Mouse (Mus musculus) layer of hippocampus, adult 9-11 months (tissue): ENCODE measurements around the gene Ghrhr.

Experiments
- DNase-seq: peaks from one replicate; pipeline ENCODE4 v3.0.0; 2022

The Ghrhr gene

GRCm38 (mm10) chr6:55398869-55399628 lies 23.0 kb downstream of the Ghrhr start:
- peak; percentile 39 for DNase-seq

DNA sequence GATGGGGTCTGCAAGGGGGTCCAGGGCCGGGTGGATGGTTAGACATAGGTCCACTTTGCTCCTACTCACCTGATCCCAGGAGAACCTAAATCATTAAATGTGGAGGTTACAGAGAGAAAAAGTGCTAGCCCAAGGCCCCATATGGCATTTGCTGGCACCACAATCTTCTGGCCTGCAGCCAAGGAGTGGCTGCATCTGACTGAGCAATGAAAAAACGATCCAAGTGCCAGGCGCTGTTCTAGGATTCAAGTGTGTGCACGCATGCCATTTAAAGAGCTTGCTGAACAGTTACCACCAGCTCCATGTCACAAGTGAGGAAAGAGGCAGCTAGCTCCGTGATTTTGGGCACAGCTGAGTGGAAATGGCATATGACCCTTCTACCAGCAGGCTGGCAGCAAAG lies 23.8 kb downstream of the Ghrhr start:
- DNase-seq: peak; percentile 88

- no peak for DNase-seq
Measured at GRCm38 (mm10) chr6:55402041-55402776, 26.1 kb downstream of the Ghrhr start.

DNA sequence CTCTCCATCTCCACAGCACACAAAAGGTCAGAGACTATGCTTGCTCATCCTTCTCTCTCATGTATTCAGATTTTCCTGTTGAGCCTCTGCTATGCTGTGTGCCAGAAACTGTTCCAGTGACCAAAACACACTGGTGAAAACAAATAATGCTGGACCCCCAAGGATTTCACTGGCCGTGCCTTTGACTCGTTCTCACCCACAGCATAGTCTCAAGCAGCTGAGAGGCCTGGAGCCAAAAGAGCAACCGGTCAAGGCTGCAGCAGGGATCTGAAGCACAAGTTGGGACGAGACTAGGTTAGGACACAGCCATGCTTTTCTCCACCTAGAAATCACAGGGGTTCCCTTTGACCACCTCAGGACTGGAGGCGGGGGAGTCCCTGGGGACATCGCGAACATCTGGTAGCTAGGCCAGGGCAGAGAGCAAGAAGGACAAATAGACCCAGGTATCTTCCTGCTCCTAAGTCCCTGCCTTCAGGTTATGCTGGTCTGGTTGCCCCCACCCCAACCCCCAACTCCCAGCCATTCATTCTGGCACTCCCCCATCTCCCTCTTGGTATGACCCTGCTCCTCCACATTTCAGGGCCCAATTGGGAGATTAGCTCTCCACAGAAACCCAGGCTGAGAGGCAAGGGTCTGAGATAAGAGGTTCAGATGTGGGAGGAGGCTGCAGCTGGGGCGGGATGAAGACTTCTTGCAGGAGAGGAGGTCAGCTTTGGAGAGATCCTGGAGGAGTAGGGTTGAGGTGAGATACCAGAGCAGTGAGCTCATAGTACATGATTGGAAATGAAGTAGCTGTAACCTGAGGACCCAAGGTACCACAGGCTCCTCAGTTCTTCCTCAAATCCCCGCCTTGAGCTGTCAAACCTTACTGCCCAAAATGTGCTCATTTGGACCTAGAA lies 27.6 kb downstream of the Ghrhr start:
- no peak for DNase-seq

DNA sequence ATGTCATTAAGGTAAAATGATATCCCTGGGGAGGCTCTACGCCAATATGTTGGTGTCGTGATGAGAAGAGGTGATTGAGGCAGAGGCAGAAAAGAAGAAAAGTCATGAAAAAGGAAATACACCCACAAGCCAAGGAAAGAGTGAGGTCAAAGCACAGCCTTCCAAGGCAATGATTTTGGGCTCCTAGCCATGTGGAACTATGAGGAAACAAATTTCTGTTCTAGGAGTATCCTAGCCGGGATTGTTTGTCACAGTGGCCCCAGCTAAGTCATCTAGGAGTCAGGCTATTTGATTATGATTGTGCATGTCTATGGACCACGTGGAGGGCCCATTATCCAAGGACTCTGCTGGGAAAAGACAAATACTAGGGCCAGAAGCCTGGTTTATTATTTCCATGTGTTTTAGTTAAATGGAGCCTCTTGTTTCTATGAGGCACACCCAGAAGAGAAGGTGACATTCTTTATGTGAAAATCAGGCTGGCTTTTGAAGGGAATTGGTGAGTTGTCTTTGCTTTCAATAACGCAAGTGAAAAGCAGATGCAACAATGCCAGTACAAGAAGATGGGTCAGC lies 28.4 kb downstream of the Ghrhr start:
- DNase-seq: no peak

DNA sequence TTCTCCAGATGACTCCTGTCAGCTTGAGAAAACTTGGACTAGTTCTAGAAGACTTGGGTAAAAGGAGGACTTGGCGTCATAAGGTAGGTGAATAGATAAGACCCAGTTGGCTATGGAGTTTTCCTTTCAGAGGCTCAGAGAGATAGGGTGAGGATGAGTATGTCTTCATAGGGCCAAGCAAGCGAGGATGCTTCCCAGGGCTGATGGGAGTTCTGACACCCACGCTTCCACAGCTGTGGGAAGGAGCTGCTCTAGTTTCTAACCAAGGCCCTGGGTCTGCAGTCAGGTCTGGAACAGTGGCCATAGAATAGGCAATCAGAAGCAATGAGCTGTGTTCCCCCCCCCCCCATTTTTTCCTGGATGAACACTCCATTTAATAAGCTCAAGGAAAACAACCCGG lies 31.2 kb downstream of the Ghrhr start:
- no peak for DNase-seq

DNA sequence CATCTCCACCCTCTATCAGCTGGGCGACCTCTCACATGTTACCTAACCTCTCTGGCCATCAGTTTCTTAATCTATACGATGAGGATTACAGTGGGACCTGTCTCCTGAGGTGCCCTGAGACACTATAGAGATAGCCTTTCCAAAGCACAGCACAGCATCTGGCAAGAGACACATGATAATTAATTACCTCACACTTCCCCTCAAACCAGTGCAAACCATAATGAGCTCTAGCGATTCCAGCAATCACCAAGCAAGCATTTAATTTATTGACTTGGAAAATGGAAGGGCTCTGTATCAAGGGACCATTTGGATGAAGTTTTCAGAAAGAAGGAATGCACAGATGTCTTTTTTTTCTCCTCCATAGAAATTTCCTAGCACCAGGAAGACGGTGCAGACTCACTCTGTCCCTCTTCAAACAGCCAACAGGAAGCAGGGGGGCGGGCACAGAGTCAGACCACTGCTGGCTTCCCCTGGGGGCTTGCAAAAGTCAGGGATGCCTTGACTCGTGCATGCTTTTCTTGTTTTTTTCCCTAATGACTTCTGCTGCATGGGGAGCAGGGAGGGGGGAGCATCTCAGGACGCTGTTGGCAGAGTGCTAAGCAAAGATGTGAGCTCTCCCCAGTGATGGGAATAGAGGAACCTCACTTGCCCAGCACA lies 34.2 kb downstream of the Ghrhr start:
- no peak for DNase-seq

GRCm38 (mm10) chr6:55410977-55411376 lies 34.9 kb downstream of the Ghrhr start:
- DNase-seq: no peak

GRCm38 (mm10) chr6:55416202-55416601 lies 40.1 kb downstream of the Ghrhr start:
- DNase-seq: peak; percentile 69

DNA sequence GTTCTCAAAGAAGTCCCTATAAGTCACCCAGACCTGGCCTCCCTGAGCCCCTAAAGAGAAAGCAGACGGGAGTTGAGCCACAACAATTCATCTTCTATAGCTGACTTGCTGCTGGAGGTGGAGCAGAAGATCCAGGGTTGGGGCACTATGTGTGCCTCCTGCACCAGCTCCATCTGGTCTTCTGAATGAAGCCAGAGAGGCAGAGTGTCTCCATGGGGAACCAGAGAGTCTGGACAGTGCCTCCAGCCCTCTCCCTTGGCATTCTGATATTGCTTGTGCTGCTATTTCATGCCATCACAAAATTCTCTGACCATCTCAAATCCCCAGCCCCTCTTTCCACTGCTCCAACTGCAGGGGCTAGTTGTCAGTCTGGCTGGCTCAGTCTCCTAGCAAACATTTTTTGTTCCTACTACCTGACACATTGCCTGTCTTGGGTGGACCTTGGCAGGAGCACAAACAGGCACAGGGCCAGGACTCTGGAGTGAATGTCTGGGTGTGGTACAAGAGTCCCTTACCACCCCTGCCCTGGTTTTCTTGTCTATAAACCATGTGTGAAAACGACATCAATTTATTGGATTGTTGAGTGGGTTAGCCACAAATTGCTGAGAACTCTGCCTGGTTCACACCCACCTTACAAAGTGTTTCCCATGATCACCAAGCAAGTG lies 42.8 kb downstream of the Ghrhr start:
- DNase-seq: no peak

DNA sequence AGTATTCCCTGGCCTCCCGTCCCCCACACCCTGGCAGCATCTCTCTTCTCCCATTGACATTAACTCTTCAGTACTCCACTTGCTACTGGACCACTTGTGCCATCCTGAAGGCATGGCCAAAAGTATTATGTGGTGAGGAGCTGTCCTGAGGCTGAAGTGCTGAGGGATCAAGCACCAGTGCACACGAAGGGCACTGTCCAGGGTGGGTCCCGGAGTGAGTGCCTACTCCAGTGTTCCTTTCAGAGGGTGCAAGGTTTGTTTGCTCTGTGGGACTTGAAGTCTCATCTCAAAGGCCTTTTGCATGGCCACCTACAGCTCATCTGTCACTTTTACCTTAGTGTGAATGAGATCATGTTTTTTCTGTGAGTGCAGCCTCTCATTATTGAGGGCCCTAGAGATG lies 44.3 kb downstream of the Ghrhr start:
- no peak for DNase-seq

GRCm38 (mm10) chr6:55420869-55421361 lies 44.8 kb downstream of the Ghrhr start:
- peak; percentile 46 for DNase-seq

DNA sequence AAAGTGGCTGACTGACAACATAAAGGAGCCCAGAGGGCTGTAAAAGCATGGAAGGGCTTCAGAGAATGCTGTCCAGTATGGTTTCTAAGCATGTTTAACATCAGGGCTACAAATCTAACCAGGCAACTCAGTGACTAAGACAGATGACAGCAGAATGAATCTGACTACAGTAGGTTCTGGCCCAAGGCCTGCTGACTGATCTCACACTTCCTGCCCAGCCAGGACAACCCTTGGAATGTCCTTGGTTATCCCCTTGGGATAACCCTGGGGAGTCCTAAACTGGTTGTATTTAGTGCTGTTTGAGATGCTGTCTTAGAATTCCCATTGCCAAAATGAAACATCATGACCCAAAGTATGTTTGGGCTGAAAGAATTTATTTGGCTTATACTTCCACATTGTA lies 56.0 kb downstream of the Ghrhr start:
- DNase-seq: no peak

DNA sequence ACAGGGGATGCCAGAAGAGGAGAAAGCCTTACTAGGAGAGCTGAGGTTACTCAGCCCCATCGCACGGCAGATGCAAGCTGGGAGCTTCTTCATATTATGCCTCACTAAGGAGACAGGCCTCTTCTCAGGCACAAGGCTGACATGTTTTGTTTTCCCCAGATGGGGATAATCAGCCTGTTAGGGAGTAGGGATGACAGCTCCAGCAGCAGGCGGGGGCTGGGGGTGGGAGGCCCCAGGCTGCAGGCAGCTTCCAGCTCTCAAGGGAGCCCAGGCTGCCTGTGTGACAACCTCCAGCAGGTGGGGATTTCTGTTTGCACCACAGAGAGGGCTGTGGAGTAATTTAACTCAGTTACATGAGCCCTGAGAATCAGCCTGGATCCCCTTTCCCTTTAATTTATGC lies 58.3 kb downstream of the Ghrhr start:
- DNase-seq: peak; percentile 86

DNA sequence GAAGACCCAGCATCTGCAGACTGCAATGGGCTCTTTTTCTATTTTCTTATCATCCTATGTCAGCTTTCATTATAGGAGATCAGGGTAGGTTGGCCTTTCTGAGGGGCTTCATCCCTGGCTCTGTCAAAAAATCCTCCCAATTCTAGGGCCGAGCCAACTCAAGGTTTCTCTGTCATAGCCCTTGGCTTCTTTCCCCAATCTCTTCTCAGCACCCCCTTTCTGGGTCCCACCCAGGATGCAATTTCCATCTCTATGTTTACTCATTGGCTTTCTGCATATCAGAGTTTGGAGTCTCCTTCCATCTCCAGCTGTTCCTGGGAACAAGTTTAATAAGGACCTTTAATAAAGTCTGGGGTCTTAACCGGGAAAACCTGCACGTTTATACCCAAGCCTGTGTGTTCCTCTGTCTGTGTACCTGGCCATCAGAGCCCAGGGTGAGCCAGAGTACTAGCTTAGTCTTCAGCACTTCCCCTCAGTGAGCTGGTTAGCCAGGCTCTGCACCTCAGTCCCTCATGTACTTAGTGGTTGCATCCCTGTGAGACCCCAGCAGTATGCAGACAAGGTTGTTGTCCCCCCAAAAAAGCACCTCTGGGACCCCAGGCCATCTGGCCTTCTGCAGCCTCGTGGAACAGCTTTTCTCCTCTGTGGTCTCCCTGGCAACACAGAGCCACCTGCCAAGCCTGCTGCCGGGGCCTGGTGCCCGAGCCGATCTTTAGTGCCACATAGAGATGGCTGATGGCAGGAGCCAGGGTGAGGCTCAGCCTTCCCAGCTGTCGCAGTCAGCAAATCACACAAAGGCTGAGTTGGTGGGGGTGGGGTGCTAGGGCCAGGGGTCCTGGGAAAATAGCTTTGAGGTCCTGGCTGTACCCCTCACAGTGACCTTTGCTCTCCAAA lies 59.4 kb downstream of the Ghrhr start:
- DNase-seq: peak; percentile 71

DNA sequence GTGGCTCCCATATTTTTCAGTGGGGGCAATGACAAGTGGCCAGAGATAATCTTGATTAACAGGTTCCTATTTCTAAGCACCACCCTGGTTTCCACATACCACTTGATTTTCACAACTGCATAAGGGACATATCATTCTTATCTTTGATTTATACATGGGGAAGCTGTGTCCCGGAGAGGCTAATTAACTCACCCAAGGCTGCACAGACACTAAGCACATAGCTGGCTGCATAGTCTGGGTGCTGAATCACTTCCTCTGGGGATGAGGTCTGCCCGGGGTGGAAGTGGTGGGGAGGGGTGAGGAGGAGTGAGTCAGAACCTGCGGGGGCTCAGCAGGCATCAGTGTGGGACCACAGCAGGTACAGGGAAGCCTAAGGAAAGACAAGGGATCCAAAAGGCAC lies 61.8 kb downstream of the Ghrhr start:
- DNase-seq: no peak
